Mouse (Mus musculus) yolk sac, embryonic 10.5 days (tissue): ENCODE measurements around the gene Pramel4.
"Not testable (repeated sequence)": the region's sequence is repeated elsewhere in the genome, so short reads cannot be mapped to it uniquely, and the experiment has no call there.

ENCODE experiments used
- DNase-seq: peaks from one replicate; pipeline ENCODE4 v3.0.0-alpha.2; 2017; ENCODE audit warnings: low spot score

Pramel4 gene

DNA sequence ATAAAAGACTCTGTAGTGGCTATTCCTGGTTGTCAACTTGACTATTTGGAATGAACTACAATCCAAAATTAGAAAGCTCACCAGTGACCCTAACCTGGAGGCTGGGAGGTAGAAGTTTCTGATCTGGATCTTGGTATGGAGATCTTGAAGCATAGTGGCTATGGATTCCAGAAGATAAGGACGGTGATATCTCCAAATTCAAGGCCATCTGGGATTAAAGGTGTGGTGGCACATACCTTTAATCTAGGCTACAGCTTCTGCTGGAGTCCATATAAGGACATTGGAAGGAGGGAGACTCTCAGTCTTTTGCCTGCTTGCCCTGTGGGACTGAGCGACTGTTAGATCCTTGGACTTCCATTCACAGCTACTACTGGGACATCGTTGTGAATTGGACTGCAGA lies at the start of gene Pramel4:
Pramel4 (plus strand) TSS at position 301 of the 400 bp plus-strand sequence.
- DNase-seq: not testable (repeated sequence)

- not testable (repeated sequence) for DNase-seq
Observed at GRCm38 (mm10) chr4:144106174-144106573, 47.2 kb downstream of the Pramel4 start, which contains the start of gene Gm13102. Gm13102 (plus strand) TSS chr4:144106474.
